Mouse (Mus musculus) embryonic fibroblast, embryonic 13.5 days (primary cell): Measurements from ENCODE around the gene Brip1.

Experiments used
- CTCF ChIP-seq: IDR thresholded peaks from 2 replicates; pipeline ENCODE4 v1.5.1; 2011; ENCODE audit warnings: mild to moderate bottlenecking, control low read depth, low read length, moderate library complexity, borderline replicate concordance; ENCODE audit not compliant: insufficient read depth
- POLR2A ChIP-seq: IDR thresholded peaks from 2 replicates; pipeline ENCODE4 v1.6.1; 2011; ENCODE audit warnings: low read depth, mild to moderate bottlenecking, control low read depth, low read length, moderate library complexity

DNA sequence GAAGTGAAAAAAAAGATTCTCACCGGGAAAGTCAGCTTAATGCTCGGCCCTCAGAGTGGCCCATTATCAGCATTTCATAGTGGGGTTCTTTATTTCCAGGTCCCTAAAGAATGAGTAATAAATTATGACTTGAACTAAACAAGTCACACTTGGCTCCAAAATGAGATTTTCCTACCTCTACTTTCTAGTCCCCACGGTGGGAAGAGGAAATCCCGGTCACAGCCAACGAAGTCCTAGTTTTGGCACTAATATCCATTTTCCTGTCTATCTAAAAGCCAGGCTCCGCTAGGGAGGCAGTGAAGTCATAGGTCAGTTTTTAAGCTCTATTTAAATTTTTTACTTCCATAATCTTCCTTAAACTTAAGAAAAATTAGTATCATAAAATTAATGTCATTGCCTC, 99.8 kb downstream of the Brip1 start:
- no peak for TF ChIP-seq CTCF
- no peak for TF ChIP-seq POLR2A
